Mouse (Mus musculus) megakaryocyte, embryonic 14.5 days (primary cell): ENCODE measurements around the gene Kansl1l.

Source experiments
- FLI1 ChIP-seq: IDR thresholded peaks from 2 replicates; pipeline ENCODE4 v1.6.1; 2012; ENCODE audit warnings: low read length, inconsistent platforms, mixed read lengths
- GATA1 ChIP-seq: IDR thresholded peaks from 3 replicates; pipeline ENCODE4 v1.6.1; 2012; ENCODE audit warnings: mixed read lengths, low read length, inconsistent platforms, borderline replicate concordance

GRCm38 (mm10) chr1:66839135-66839534 lies 21.8 kb upstream of the Kansl1l start:
- no peak for TF ChIP-seq GATA1
- TF ChIP-seq FLI1 = no peak
